Mouse (Mus musculus) CH12.LX (cell line): ENCODE measurements around the gene C2cd4b.

Experiments
- CHD1 ChIP-seq: IDR thresholded peaks from 2 replicates; pipeline ENCODE4 v1.6.1; 2012; ENCODE audit warnings: low read depth, low read length, improper control_type of control experiment, inconsistent platforms
- CTCF ChIP-seq, 2 experiments: IDR thresholded peaks in 1 of 2; conservative IDR thresholded peaks in 1 of 2; 2 replicates each; pipeline ENCODE4 v1.5.1; 2011 to 2012; ENCODE audit warnings: low read depth in 2 of 2, low read length in 2 of 2, improper control_type of control experiment in 1 of 2, inconsistent platforms in 1 of 2, mild to moderate bottlenecking in 1 of 2, moderate library complexity in 1 of 2
- EP300 ChIP-seq: IDR thresholded peaks from 2 replicates; pipeline ENCODE4 v1.6.1; 2011; ENCODE audit warnings: low read length, improper control_type of control experiment
- JUN ChIP-seq: IDR thresholded peaks from 2 replicates; pipeline ENCODE4 v1.6.1; 2011; ENCODE audit warnings: low read depth, mild to moderate bottlenecking, low read length, improper control_type of control experiment, moderate library complexity; ENCODE audit not compliant: insufficient read depth
- JUND ChIP-seq: conservative IDR thresholded peaks from 2 replicates; pipeline ENCODE4 v1.6.1; 2011; ENCODE audit warnings: low read depth, low read length, improper control_type of control experiment
- MAX ChIP-seq: IDR thresholded peaks from 2 replicates; pipeline ENCODE4 v1.6.1; 2011; ENCODE audit warnings: low read length, improper control_type of control experiment
- MYC ChIP-seq: IDR thresholded peaks from 2 replicates; pipeline ENCODE4 v1.6.1; 2011; ENCODE audit warnings: low read depth, mild to moderate bottlenecking, improper control_type of control experiment, low read length
- POLR2A ChIP-seq: IDR thresholded peaks from 2 replicates; pipeline ENCODE4 v1.6.1; 2011; ENCODE audit warnings: low read depth, mild to moderate bottlenecking, improper control_type of control experiment, low read length
- POLR2AphosphoS2 ChIP-seq: IDR thresholded peaks from 2 replicates; pipeline ENCODE4 v1.6.1; 2011; ENCODE audit warnings: low read depth, low read length, improper control_type of control experiment

- no peak for TF ChIP-seq EP300
- TF ChIP-seq CTCF (conservative IDR thresholded peaks at IDR 0.05 in 1 of 2, IDR thresholded peaks at IDR 0.05 in 1 of 2; ENCODE audit: low read depth in 2 of 2, low read length in 2 of 2): no peak
- TF ChIP-seq JUND: no peak
- TF ChIP-seq MAX: no peak
- TF ChIP-seq CHD1: no peak
- no peak for TF ChIP-seq MYC
- no peak for TF ChIP-seq POLR2AphosphoS2
- TF ChIP-seq JUN: no peak
- no peak for TF ChIP-seq POLR2A
These were observed 39.1 kb upstream of the C2cd4b start for GRCm38 (mm10) chr9:67720150-67720549.
